Mouse (Mus musculus) C2C12 (cell line): ENCODE measurements around the gene Hus1.

ENCODE experiments used
- CEBPB ChIP-seq: IDR thresholded peaks from one replicate; pipeline ENCODE4 v1.6.1; 2011; ENCODE audit warnings: low read depth, mild to moderate bottlenecking, control low read depth, moderate library complexity
- CTCF ChIP-seq: IDR thresholded peaks from one replicate; pipeline ENCODE4 v1.5.1; 2011; ENCODE audit not compliant: control insufficient read depth, insufficient read depth, insufficient read length
- FOSL1 ChIP-seq: IDR thresholded peaks from one replicate; pipeline ENCODE4 v1.8.0; 2011; ENCODE audit warnings: mild to moderate bottlenecking, low read length; ENCODE audit not compliant: poor library complexity, insufficient read depth, severe bottlenecking
- MAX ChIP-seq: IDR thresholded peaks from one replicate; pipeline ENCODE4 v1.6.1; 2011; ENCODE audit warnings: mild to moderate bottlenecking, control low read depth
- MYOD1 ChIP-seq: IDR thresholded peaks from one replicate; pipeline ENCODE4 v1.6.1; 2011; ENCODE audit warnings: low read depth; ENCODE audit not compliant: control insufficient read depth, insufficient read length
- MYOG ChIP-seq: IDR thresholded peaks from one replicate; pipeline ENCODE4 v1.6.1; 2011; ENCODE audit not compliant: control insufficient read depth, insufficient read length; ENCODE audit errors: extremely low read depth
- USF1 ChIP-seq: IDR thresholded peaks from one replicate; pipeline ENCODE4 v1.6.1; 2011; ENCODE audit warnings: low read depth, mild to moderate bottlenecking, control low read depth, moderate library complexity

DNA sequence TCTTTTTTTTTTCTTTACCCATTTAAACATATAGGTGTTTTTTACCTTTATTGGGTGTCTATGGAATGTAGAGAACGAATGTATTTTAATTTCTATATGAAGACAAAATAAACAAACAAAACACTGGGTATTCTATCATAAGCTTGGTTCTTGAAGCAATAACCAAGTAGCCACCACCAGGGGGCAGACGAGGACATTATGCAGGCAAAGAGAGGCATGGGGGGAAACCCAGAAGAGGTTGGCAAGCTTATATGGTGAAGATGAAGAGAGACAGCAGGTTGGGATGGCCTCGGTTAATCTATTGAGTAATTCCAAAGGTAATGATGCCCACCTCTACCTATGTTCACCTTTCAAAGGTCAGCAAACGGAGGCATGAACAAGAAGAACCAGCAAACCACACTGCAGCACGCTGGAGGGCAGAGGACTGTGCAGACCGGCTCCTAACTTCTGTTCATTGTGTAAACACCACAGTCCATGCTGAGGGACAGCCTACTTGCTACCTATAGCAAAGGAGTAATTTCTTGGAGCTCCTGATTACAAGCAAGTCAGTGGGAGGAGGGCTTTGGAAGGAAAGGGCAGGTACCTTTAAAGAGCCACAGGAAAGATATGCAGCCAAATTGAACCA lies 27.6 kb downstream of the Hus1 start:
- TF ChIP-seq CTCF (peak; percentile 26), MAX (no peak), USF1 (no peak), MYOG (no peak), CEBPB (no peak), FOSL1 (no peak), MYOD1 (no peak)
